Mouse (Mus musculus) lung, postnatal 4 days (tissue): ENCODE measurements around the gene Zscan2.

ENCODE experiments used
- DNase-seq, 2 experiments: peaks; one replicate each; pipeline ENCODE4 v3.0.0; 2021

Zscan2 gene

DNA sequence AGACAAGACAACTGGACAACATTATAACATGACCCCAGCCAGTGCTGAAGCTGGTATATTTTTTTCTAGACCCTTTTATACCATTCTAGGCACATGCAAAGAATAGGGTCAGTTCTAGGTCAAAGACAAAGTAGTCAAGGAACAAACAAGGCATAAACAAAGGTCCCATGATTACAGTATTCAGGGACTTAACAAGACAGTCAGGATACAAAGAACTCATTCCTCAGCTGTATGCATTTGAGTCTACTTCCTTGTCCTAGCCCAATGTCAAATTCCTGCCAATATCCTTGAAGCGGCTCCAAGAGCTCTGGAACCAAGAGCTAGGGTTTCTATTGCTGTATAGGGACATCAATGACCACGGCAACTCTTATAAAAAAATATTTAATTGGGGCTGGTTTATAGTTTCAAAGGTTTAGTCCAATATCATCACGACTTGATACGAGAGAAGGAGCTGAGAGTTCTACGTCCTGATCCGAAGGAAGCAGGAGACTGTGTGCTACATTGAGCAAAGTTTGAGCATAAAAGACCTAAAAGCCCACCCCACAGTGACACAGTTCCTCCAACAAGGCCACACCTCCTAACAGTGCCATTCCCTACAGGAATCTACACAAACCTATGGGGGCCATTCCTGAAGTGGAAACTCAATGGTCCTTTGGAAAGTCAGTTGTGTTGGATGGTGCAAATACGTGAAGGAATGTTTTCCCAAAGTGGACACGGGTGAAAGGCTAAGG is 16.6 kb upstream of the Zscan2 start:
- no peak for DNase-seq

- no peak for DNase-seq
Measured at GRCm38 (mm10) chr7:80844691-80845090, 16.0 kb upstream of the Zscan2 start.

DNA sequence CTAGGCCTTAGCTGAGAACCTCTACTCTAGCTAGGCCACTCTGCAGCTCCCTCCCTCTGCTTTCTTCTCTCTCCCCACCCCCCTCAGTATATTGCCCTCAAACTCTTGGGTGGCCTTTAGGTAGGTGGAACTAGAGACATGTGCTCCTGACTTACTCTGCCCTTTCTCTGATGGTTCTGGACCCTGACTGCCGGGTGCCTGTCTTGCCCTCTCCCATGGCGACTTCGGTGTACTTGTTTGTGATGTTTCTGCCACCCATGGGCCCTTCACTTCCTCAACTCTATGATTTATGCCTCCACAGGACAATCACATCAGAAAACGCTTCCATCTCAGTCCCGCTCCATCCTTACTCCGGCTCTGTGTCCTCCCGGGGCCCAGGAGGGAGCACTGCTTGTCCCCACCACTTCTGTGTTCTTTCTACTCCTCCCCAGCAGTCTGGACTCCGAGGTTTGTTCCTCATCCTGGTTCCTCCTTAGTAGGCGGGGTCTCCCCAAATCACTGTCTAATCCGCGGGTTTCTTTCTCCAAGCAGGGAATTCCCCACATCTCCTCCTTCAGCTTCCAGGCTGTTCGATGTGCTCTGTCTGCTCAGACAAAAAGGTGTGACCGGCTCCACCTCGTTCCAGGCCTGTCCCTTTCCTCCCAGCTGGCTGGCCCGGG is 15.0 kb upstream of the Zscan2 start:
- peak in 1 of 2 experiments; percentile 35 for DNase-seq

DNA sequence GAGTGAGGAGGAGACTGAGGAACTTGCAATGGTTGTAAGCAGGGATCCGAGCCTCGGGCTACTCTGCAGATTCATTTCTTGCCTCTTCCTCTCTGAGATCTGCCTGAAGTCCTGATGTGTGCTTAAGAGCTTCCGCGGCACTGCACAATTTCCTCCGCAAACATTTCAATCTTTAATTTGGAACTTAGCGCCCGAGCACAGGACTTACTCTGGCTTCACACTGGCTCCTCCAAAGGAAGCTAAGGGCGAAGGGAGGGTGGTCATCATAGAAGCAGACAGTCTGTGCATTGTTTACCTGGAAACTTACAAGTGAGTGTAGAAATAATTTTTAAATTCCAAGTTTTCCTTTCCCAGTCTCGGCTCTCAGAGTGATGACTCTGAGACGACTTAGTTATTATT is 14.4 kb upstream of the Zscan2 start:
- no peak for DNase-seq

DNA sequence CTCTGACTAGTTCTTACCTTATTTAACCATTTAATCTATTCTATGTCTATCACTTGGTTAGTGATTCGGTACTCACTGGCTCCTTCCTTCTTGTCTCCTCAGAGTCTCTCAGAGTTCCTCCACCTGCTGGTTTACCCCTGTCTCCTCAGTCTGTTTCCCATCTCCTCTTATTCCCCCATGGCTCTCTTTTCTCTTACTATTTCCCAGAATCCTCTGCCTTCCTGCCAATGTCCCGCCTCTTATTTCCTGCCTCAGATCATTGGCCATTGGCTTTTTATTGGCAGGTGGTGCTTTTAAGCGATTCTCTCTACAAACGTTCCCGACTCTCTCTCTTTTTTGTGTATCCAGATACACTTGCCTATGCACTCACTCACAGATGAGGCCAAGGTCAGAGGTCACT is 14.0 kb upstream of the Zscan2 start:
- DNase-seq = no peak

DNA sequence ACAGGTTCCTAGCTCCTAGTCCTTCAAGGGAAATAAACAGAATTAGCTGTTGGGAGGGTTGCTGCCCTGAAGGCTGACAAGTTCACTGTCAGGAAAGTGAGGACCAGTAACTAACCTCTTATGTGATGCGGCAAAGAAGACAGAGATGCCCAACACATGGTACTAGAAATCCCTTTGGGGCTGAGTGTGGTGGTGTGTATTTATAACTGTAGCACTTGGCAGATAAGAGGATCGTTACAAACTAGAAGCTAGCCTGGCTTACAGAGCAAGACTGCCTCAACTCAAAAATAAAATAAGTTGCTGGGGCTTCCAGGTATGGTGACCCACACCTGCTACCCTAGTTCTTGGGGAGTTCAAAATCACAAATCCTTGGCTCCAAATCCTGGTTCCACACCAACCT is 11.5 kb upstream of the Zscan2 start:
- DNase-seq = no peak

DNA sequence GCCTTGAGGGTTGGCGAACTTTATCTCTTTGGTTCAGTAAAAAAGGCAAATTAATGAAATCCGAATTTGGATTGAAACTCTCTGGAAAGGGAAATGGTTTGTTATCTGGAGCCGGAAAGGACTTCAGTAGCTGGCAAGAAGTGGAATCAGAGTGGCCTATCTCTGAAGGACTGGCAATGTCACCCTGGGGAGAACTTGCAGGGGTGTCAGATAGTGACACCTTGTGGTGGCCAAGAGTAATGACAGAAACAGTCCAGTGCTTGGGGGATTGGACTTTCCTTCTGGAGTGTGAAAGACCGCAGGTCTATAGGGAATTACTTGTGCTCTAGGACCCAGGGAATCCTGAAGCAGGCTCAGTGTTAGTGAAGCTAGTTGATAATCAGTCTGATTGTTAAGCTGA is 11.0 kb upstream of the Zscan2 start:
- peak; percentile 48 to 72 for DNase-seq

DNA sequence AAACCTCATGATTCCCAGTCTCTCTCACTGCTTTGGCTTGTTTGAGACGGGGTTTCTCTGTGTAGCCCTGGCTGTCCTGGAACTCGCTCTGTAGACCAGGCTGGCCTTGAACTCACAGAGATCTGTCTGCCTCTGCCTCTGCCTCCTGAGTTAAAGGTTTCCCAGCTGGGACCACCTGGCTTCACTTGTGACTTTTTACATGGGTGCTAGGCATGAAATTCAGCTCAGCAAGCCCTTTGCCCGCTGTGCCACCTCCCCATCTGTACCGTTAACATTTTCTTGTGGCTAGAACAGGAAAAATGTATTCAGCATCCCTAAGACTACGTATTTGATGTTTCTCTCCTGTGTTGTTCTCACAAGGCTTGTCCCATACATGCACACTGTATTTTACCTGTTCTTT is 10.2 kb upstream of the Zscan2 start:
- no peak for DNase-seq

- DNase-seq = no peak
Measured at GRCm38 (mm10) chr7:80853218-80853617, 7.5 kb upstream of the Zscan2 start.

GRCm38 (mm10) chr7:80855316-80855715 is 5.4 kb upstream of the Zscan2 start:
- no peak for DNase-seq

- peak; percentile 72 to 86 for DNase-seq
Measured at GRCm38 (mm10) chr7:80857181-80857580, 3.5 kb upstream of the Zscan2 start.

- peak; percentile 74 to 75 for DNase-seq
Measured at GRCm38 (mm10) chr7:80860227-80860626, 493 bp upstream of the Zscan2 start.

- no peak for DNase-seq
Measured at GRCm38 (mm10) chr7:80862475-80862874, 1.8 kb downstream of the Zscan2 start.

GRCm38 (mm10) chr7:80863520-80863919 is 2.8 kb downstream of the Zscan2 start:
- DNase-seq = no peak

DNA sequence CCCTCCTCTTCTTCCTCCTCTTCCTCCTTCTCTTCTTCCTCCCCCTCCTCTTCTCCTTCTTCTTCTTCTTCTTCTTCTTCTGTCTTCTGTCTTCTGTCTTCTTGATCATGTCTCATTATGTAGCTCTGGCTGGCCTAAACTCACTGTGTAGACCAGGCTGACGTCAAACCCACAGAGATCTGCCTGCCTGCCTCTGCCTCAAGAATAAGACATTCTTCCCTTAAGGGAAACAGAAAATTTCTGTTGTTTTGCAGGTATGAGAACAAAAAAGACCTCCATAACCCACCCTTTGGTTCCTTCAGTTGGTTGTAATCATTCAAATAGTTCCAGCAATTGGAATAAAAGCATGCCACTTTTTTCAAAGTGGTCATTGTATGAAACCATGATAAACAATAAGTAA is 3.4 kb downstream of the Zscan2 start:
- DNase-seq = no peak

- peak; percentile 57 to 61 for DNase-seq
Measured at GRCm38 (mm10) chr7:80864831-80865230, 4.1 kb downstream of the Zscan2 start.

DNA sequence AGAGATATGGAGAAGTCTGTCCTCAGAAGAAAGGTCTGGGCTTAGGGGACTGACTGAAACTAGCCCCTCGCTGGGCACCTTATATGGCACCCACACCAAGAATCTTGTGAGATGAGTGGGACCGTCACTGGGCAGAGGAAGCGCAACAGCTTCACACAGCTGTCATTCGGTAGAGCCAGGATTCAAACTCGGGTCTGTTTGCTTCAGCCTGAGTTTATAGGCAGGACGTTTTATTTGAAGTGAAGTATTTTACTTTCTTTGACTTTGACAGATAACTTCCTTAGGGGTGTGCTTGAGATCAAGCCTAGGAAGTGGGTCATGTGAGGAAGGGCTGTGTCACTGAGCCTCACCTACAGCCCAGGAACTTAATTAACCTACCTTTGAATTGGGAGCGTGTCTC is 4.8 kb downstream of the Zscan2 start:
- DNase-seq = no peak

- no peak for DNase-seq
Measured at GRCm38 (mm10) chr7:80866514-80867147, 5.9 kb downstream of the Zscan2 start.

- DNase-seq = no peak
Measured at GRCm38 (mm10) chr7:80868686-80869085, 8.0 kb downstream of the Zscan2 start.

GRCm38 (mm10) chr7:80873038-80873437 is 12.3 kb downstream of the Zscan2 start:
- DNase-seq = no peak

- no peak for DNase-seq
Measured at GRCm38 (mm10) chr7:80873631-80874030, 12.9 kb downstream of the Zscan2 start.

GRCm38 (mm10) chr7:80875727-80876126 is 15.0 kb downstream of the Zscan2 start:
- no peak for DNase-seq

DNA sequence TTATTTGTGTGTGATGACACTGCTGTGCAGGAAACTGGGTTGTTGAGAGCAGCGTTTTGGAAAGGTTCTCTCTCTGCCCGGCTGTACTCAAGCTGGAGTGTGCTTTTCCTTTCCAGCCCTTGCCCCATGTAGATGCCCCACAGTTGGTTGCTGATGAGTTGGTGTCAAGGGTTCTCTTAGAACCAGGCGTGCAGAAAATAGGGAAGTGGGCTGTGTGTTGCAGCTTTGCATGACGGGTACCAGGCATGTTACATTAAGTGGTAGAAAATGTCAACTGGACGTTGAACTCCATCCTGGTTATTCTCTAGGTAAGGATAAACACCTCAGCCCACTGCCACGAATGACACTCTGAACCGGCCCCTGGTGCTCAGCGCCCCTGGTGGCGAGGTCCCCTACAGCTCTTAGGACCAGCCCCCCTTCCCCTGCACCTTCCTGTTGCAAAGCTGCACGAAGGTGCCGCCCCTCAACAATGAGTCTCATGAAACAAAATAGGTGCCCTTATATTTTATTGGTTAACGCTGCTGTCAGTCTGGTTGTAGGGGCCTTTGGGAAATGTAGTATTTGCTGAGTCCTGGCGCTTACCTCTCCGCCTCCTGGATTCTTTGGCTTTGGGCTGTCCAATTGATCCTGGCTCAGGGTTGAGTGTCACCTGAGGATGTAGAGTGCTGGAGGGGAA is 22.2 kb downstream of the Zscan2 start:
- DNase-seq = peak; percentile 76 to 82

- DNase-seq = no peak
Measured at GRCm38 (mm10) chr7:80885666-80886065, 24.9 kb downstream of the Zscan2 start.
